Mouse (Mus musculus): ENCODE results near the gene Mrpl47.
"Not testable (repeated sequence)": the region's sequence is repeated elsewhere in the genome, so short reads cannot be mapped to it uniquely, and the experiment has no call there.

Mrpl47 gene

GRCm38 (mm10) chr3:32708052-32708367 lies 29.4 kb downstream of the Mrpl47 start:
- in situ Hi-C loops (cut with MseI, MboI) = no loop called here

DNA sequence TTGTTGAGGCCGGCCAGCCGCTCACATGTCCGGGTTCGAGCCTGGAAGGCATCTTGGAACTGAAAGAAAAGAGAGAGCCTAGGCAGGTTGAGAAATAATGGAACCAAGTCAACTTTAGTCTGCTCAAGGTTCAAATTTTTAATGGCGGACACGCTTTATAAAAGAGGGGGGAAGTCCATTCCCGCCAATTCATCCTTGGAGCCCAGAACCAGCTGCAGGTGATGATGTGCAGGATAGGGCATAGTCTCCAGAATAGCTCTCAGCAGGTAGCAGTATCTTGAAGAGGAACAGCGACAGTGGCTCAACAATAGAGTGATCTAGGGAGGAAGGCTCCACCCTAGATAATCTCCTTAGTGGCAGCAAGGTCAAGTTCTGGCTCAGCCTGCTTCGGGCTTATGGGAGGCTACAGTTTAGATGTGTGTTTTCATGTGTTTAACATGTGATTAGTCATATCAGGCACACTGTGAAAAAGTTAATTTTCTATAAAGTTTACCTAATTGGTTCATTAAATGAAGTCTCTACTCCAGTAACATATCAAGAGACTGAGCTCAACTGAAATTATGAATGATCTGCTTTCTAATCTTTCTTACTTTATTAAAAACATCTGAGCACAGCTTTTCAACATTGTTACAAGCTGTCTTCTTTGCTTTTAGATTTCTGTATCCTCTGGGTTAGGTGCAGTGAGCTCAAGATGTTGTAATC lies 31.6 kb downstream of the Mrpl47 start, which contains the start of gene Actl6a:
Gene Actl6a (plus strand): TSS at position 652 of the 702 bp plus-strand sequence.
- in situ Hi-C loops (cut with MseI, MboI) = not testable (repeated sequence)

DNA sequence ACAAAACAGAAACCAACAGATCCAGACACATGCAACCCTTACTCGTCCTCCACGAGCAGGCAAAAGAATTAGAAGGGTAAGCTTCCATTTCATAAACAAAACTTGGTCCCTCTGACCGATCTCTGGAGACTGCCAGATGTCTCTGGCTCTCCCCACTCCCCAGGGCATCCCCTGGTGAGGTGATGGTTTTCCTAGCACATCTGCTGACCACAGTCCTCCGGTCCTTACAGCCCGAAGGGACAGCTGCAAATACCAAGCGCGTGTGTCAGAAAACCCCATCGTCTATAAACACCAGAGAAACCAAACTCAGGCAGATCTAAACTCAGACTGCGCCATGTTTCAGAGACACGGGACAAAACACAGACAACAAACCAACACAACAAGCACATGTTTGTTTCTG lies 32.8 kb downstream of the Mrpl47 start:
- in situ Hi-C loops (cut with MseI, MboI) = not testable (repeated sequence)

DNA sequence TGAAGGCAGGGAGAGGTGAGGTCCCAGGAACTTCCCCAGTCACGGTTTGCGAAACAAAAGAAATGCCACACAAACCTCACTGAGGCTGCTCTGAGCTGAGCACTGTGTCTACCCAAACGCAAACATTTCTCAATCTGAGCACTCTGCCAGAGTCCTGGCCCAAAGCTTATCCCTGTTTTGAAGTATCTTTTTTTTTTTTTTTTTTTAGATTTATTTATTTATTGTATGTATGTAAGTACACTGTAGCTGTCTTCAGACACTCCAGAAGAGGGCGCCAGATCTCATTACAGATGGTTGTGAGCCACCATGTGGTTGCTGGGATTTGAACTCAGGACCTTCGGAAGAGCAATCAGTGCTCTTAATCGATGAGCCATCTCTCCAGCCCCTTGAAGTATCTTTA lies 33.4 kb downstream of the Mrpl47 start:
- in situ Hi-C loops (cut with MseI, MboI) = not testable (repeated sequence)

DNA sequence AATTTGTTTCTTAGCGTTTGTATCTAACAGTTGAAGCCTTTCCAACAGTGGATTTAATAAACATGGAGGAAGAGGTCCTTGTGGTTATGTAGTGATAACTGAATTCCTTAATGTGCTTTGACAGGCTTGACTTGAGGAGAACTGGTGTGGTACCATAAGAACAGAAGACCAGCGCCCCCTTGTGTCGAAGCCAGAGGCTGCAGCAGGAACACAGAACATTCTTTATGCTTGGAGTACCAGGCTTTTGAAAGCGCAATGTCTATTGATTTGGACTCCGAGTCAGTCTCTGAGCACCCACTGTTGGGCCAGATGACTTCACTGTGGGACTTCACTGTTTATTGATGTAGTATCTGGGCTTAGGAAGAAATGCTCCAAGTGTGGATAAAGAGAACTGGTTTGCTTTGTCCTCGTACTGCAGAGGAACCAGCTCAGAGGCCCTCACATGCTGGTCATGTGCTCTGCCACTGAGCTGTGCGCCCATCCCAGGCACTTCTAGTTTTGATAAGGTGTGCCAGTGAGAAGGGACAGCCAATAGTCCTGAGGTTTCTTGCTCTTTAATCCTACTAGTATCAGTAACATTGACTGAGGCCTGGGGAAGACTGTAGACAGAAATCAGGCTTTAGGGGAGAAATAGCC lies 39.1 kb downstream of the Mrpl47 start:
- in situ Hi-C loops (cut with MseI, MboI) = loop anchor here (5.0 to 10.0 kb wide), 2 partner anchors 84 to 91 kb away; partner anchors contain the start of gene Gnb4 (in 1 of the 2)

DNA sequence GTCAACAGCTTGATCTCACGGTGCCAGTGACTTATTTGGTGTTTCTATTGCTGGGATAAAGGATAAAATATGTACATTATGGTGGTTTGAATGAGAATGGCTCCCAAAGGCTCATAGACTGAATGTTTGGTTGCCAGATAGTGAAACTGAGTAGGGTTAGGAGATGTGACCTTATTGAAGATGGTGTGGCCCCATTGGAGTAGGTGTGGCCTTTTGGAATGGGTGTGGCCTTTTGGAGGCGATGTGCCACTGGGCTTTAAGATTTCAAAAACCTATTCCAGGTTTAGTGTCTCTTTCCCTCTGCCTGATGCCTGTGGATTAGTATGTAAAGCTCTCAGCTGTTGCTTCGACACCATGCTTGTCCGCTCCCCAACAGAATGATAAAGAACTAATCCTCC lies 41.8 kb downstream of the Mrpl47 start:
- in situ Hi-C loops (cut with MseI, MboI) = loop anchor here (5.0 to 10.0 kb wide), 2 partner anchors 81 to 88 kb away; partner anchors contain the start of gene Gnb4 (in 1 of the 2)

DNA sequence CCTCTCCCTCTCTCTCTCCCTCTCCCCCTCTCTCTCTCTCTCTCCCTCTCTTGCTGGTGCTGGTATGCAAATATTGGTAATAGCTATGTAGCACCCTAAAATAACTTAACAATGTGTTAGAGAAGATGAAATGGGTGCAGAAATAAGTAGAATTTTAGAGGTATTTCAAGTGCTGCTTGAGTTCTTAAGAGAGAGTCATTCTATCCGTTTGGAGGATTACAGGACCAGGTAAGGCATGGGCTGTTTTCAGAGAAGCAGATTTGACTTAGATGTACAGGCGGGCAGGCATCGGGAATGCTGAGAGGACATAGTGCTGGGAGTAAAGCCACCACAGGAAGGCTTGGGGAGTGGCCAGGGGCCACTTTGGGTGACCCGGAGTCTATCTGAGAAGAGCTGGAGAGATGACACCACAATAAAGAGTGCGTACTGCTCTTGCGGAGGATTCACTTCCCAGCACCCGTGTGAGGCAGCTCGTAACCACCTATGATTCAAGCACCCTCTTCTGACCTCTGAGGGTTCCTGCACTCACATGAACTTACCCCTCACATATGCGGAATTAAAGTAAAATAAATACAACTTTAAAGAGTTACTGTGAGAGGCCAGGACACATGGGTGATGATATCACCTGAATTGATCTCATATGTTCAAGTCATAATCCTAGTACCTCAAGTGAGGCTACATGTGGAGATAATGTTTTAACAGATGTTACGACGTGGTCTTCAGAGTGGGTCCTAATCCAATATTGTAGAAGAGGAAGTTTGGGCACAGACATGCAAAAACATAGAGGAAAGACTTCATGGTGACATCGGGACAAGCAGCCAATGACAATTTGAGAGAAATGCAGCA lies 42.4 kb downstream of the Mrpl47 start:
- in situ Hi-C loops (cut with MseI, MboI) = loop anchor here (5.0 to 10.0 kb wide), 2 partner anchors 80 to 88 kb away; partner anchors contain the start of gene Gnb4 (in 1 of the 2)

GRCm38 (mm10) chr3:32694211-32694610 lies 43.2 kb downstream of the Mrpl47 start:
- in situ Hi-C loops (cut with MseI, MboI) = loop anchor here in 1 of 2 experiments (10.0 kb wide), 1 partner anchor 79 kb away; the partner anchor contains the start of gene Gnb4

DNA sequence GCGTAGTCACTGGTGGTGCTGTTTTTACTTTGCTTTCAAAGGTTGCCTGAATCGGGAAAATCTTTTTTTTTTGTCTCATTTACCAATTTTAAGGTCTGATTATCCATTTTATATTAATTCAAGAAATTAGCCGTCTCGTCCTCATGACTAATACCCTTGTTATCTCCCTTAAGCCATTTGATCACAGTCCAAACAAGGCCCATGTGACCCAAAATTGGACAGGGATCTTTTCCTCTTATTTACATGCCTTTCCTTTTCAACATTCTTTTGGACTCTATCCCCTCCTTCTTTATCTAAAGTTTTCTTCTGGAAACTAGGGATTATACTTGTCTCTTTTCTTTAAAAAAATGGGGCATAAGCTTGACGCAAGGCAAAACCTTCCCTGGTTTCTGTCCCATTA lies 45.6 kb downstream of the Mrpl47 start:
- in situ Hi-C loops (cut with MseI, MboI) = loop anchor here in 1 of 2 experiments (10.0 kb wide), 1 partner anchor 77 kb away; the partner anchor contains the start of gene Gnb4

- in situ Hi-C loops (cut with MseI, MboI) = loop anchor here in 1 of 2 experiments (10.0 kb wide), 1 partner anchor 76 kb away; the partner anchor contains the start of gene Gnb4
These were observed 46.5 kb downstream of the Mrpl47 start for GRCm38 (mm10) chr3:32690901-32691300.

GRCm38 (mm10) chr3:32690008-32690407 lies 47.4 kb downstream of the Mrpl47 start:
- in situ Hi-C loops (cut with MseI, MboI) = loop anchor here in 1 of 2 experiments (10.0 kb wide), 1 partner anchor 75 kb away; the partner anchor contains the start of gene Gnb4

GRCm38 (mm10) chr3:32689567-32689999 lies 47.8 kb downstream of the Mrpl47 start:
- in situ Hi-C loops (cut with MseI, MboI) = no loop called here

DNA sequence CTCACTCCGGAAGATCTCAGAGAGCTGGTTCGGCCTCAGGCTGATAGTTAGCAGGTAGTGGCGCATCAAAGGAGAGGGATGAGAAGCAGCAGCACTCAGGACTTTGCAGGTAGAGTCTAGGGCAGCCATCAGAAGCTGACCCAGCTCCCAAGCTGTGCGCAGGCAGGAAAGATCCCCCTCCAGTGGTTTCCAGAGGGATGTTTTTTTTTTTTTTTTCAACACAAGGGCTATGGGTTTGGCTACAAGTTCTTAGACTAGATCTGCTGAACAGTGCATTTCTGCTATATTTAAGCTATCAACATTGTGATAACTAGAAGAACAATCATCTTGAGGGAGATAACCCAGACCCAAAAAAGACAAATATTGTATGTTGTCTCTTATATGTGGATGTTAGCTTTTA lies 50.2 kb downstream of the Mrpl47 start:
- in situ Hi-C loops (cut with MseI, MboI) = no loop called here

- in situ Hi-C loops (cut with MseI, MboI) = no loop called here
These were observed 50.9 kb downstream of the Mrpl47 start for GRCm38 (mm10) chr3:32686537-32686936.

- in situ Hi-C loops (cut with MseI, MboI) = no loop called here
These were observed 52.8 kb downstream of the Mrpl47 start for GRCm38 (mm10) chr3:32684631-32685030.

DNA sequence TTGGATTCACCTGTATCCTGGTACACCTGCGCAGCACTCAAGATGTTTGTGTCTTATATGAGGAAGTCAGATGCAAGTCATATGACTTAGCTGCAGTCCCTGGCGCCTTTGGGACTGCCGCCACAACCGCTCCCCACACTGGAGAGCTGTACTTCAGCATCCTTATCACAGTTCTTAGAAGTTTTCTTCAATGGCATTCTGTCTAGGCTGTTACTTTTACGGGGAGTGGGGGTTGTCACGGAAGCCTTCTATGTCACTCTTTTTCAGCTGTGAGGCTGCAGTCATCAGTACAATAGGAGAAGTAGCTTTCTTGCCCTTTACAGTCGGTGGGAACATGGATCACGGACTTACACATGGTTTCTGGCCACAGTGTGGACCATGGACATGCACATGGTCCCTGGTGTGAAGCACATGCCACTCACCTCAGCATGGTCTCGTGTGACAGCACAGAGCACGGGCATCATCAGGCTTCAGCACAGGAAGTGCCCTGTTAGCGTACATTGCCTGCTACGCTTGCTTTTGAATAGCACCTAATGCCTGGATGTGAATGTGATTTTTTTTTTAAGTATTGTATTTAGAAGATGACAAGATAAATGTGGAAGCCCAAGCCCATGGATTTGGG lies 54.4 kb downstream of the Mrpl47 start:
- in situ Hi-C loops (cut with MseI, MboI) = no loop called here

- in situ Hi-C loops (cut with MseI, MboI) = no loop called here
These were observed 61.0 kb downstream of the Mrpl47 start for GRCm38 (mm10) chr3:32676393-32676792.

All from mouse trophoblast stem cell (cell line).